ENCODE assay signal across 8 mouse cellular contexts in the genomic region with DNA sequence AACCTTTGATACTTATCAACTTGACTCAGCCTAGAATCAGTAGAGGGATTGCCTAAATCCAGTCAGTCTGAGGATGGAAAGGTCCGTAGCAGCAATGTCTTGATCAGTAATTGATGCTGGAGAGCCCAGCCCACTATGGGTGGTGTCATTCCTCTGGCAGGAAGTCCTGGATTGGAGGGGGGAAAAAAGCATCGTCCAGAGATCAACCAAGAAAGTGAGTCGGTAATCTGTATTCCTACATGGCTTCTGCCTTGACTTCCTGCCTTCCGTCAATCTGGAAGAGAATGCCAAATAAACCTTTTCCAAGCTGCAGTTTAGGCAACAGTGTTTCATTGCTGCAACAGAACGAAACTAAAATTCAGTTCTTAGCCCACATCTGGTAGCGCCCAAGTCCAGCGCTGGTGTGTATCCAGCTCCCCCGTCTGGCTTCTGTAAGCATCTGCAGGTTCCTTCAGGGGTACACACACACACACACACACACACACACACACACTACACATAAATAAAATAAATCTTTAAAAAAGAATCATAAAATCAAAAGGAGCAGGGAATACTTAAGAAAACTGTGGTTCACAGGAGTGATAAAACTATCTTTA. TPM values are rescaled to one million over a fixed set of nuclear protein-coding genes. Genes with fewer than 3 reads are reported as not detected.
DNase-seq lines count a peak whose midpoint lies in the region; ATAC-seq and TF ChIP-seq lines count a peak whose summit lies in the region.

No protein-coding gene starts in this region.

- H3K9ac ChIP-seq in embryonic facial prominence, embryonic 11.5 days (replicated peaks; ENCODE audit: low read length) = peak overlapping the region; percentile 80; the same call in 1 of the 2 replicates
- H3K9ac ChIP-seq in hindbrain, postnatal 0 days (replicated peaks; ENCODE audit: low read length) = no peak overlapping the region

- H3K36me3 ChIP-seq in embryonic facial prominence, embryonic 11.5 days (replicated peaks; ENCODE audit: control insufficient read depth, insufficient read depth, low read depth, low read length) = no peaks in the 10 kb centered on the region
- no peaks in the 10 kb centered on the region for H3K36me3 ChIP-seq in hindbrain, postnatal 0 days (ENCODE audit: insufficient read depth, low read length)
- H3K36me3 ChIP-seq in myocyte (ENCODE audit: control insufficient read depth, insufficient read depth) = no peaks in the 10 kb centered on the region

- 84% methylated on average over 8 of the region's 8 CpGs for WGBS in embryonic facial prominence, embryonic 11.5 days
- WGBS in hindbrain, postnatal 0 days = 86% methylated on average over 8 of the region's 8 CpGs

- no peaks in the 10 kb centered on the region for H3K79me2 ChIP-seq in myocyte (ENCODE audit: control insufficient read depth, insufficient read depth)

- no peak overlapping the region for H3ac ChIP-seq in myocyte (ENCODE audit: control insufficient read depth, insufficient read length)

- no peak for TF ChIP-seq CTCF in layer of hippocampus, adult 2 months (conservative IDR thresholded peaks at IDR 0.05)
- peak; percentile 28; the same call in 1 of the 2 replicates for TF ChIP-seq CTCF in hindbrain, postnatal 0 days (IDR thresholded peaks at IDR 0.05; ENCODE audit: low read depth)

- H3K9me3 ChIP-seq in embryonic facial prominence, embryonic 11.5 days (replicated peaks; ENCODE audit: control insufficient read depth, low read length) = no peaks in the 10 kb centered on the region
- no peaks in the 10 kb centered on the region for H3K9me3 ChIP-seq in hindbrain, postnatal 0 days (ENCODE audit: low read length)

- H3K4me3 ChIP-seq in layer of hippocampus, adult 2 months = peak overlapping the region; percentile 55
- peak overlapping the region; percentile 76; the same call in 1 of the 2 replicates for H3K4me3 ChIP-seq in embryonic facial prominence, embryonic 11.5 days (ENCODE audit: low read depth, low read length)
- peak overlapping the region; percentile 82; the same call in 1 of the 2 replicates for H3K4me3 ChIP-seq in hindbrain, postnatal 0 days (ENCODE audit: low read length)
- H3K4me3 ChIP-seq in myocyte = peak overlapping the region; percentile 39

- H3K27ac ChIP-seq in layer of hippocampus, adult 2 months = peak overlapping the region; percentile 95; the same call in 1 of the 2 replicates
- H3K27ac ChIP-seq in embryonic facial prominence, embryonic 11.5 days (replicated peaks; ENCODE audit: low read depth, low read length) = no peak overlapping the region
- H3K27ac ChIP-seq in hindbrain, postnatal 0 days = peak overlapping the region; percentile 80; the same call in 1 of the 2 replicates

- H3K4me2 ChIP-seq in embryonic facial prominence, embryonic 11.5 days (ENCODE audit: low read depth, low read length) = peak overlapping the region; percentile 82
- H3K4me2 ChIP-seq in hindbrain, postnatal 0 days (ENCODE audit: low read depth, low read length) = peak overlapping the region; percentile 82
- H3K4me2 ChIP-seq in myocyte (ENCODE audit: low read depth) = peak overlapping the region; percentile 100

- no peaks in the 10 kb centered on the region for H3K4me1 ChIP-seq in embryonic facial prominence, embryonic 11.5 days (ENCODE audit: control insufficient read depth, insufficient read depth, low read length)
- H3K4me1 ChIP-seq in hindbrain, postnatal 0 days (ENCODE audit: insufficient read depth, low read length) = no peaks in the 10 kb centered on the region

- TF ChIP-seq POLR2A in myocyte (IDR thresholded peaks at IDR 0.05; ENCODE audit: insufficient read length, low read depth) = no peak

- ATAC-seq in embryonic facial prominence, embryonic 11.5 days (replicated peaks; ENCODE audit: insufficient number of reproducible peaks, low FRiP score, low TSS enrichment, low read depth) = no peak
- ATAC-seq in hindbrain, postnatal 0 days = no peak

- DNase-seq in layer of hippocampus, adult 2 months (ENCODE audit: low spot score in 2 of 2) = no peak
- DNase-seq in layer of hippocampus, adult 18-20 months (ENCODE audit: low spot score in 2 of 2) = no peak
- no peak for DNase-seq in embryonic facial prominence, embryonic 11.5 days (ENCODE audit: low spot score)
- DNase-seq in hindbrain, postnatal 0 days (ENCODE audit: low spot score) = peak; percentile 8
- no peak for DNase-seq in right cerebral cortex, postnatal 4 days
- no peak for DNase-seq in spleen, adult 12 weeks (ENCODE audit: low spot score)
- no peak for DNase-seq in testis, postnatal 14 days (ENCODE audit: low spot score)

- no peaks in the 10 kb centered on the region for H3K27me3 ChIP-seq in embryonic facial prominence, embryonic 11.5 days (ENCODE audit: control insufficient read depth, insufficient read depth, low read length)
- H3K27me3 ChIP-seq in hindbrain, postnatal 0 days (ENCODE audit: insufficient read depth, low read length) = no peaks in the 10 kb centered on the region
- H3K27me3 ChIP-seq in myocyte (ENCODE audit: control insufficient read depth, insufficient read depth, insufficient read length) = no peaks in the 10 kb centered on the region

TF ChIP-seq in myocyte, 11 proteins besides CTCF, POLR2A, EP300 and RAD21:
- TF ChIP-seq TCF12 (IDR thresholded peaks at IDR 0.05; ENCODE audit: insufficient read depth, poor library complexity, severe bottlenecking) (no peak), CEBPB (IDR thresholded peaks at IDR 0.05; ENCODE audit: insufficient read depth, poor library complexity, severe bottlenecking) (no peak), MAX (IDR thresholded peaks at IDR 0.05; ENCODE audit: low read depth) (no peak), POLR2AphosphoS2 (IDR thresholded peaks at IDR 0.05; ENCODE audit: insufficient read length, low read depth) (no peak), REST (IDR thresholded peaks at IDR 0.05; ENCODE audit: insufficient read depth, insufficient read length) (no peak), TCF3 (IDR thresholded peaks at IDR 0.05; ENCODE audit: insufficient read length, low read depth) (no peak), MYOG (IDR thresholded peaks at IDR 0.05; ENCODE audit: control insufficient read depth in 1 of 3, insufficient read depth in 1 of 3, insufficient read length in 2 of 3, low read depth in 2 of 3) (no peak), USF1 (IDR thresholded peaks at IDR 0.05; ENCODE audit: low read depth) (no peak), SRF (IDR thresholded peaks at IDR 0.05; ENCODE audit: control insufficient read depth, insufficient read length, low read depth) (no peak), E2F4 (IDR thresholded peaks at IDR 0.05; ENCODE audit: insufficient read depth) (no peak), MYOD1 (IDR thresholded peaks at IDR 0.05; ENCODE audit: control insufficient read depth in 1 of 3, insufficient read length in 2 of 3, low read depth in 2 of 3) (no peak)

RNA-seq across cellular contexts. Expression of a gene that starts 1.0 kb away (rescaled TPM):
- 10 to 100 TPM in 1 of 2 experiments, 1 to 10 TPM in 1; 9.7 to 12.3 TPM for total RNA-seq in layer of hippocampus, adult 2 months (2021)
- 10 to 100 TPM; 10.9 to 11.5 TPM for total RNA-seq in layer of hippocampus, adult 18-20 months (2021)
- 14.2 and 17.7 TPM in 2 replicates for polyA plus RNA-seq in embryonic facial prominence, embryonic 11.5 days (2014; fragmentation: Nextera tagmentation; extraction: Ambion mirVana)
- 8.5 and 9.3 TPM in 2 replicates for total RNA-seq in hindbrain, postnatal 0 days (2014; rRNA removed)
- polyA plus RNA-seq in hindbrain, postnatal 0 days (2015; fragmentation: Nextera tagmentation; extraction: Ambion mirVana) = 9.3 and 9.9 TPM in 2 replicates
- polyA plus RNA-seq in myocyte (2012; fragmentation: generic; extraction: Trizol) = 3.4 TPM

RNA-seq across cellular contexts. Expression of a gene that starts 11.8 kb away (rescaled TPM):
- 10 to 100 TPM; 23.5 to 23.6 TPM for total RNA-seq in layer of hippocampus, adult 2 months (2021)
- total RNA-seq in layer of hippocampus, adult 18-20 months (2021) = 10 to 100 TPM; 26.6 to 26.7 TPM
- 52.7 and 53.9 TPM in 2 replicates for polyA plus RNA-seq in embryonic facial prominence, embryonic 11.5 days (2014; fragmentation: Nextera tagmentation; extraction: Ambion mirVana)
- total RNA-seq in hindbrain, postnatal 0 days (2014; rRNA removed) = 14.3 and 18.4 TPM in 2 replicates
- polyA plus RNA-seq in hindbrain, postnatal 0 days (2015; fragmentation: Nextera tagmentation; extraction: Ambion mirVana) = 31.9 and 33.9 TPM in 2 replicates
- polyA plus RNA-seq in myocyte (2012; fragmentation: generic; extraction: Trizol) = 16.5 TPM
